Mouse (Mus musculus): ENCODE results near the gene Crebl2. TPM values are rescaled to one million over a fixed set of nuclear protein-coding genes. Genes with fewer than 3 reads are reported as not detected.

Crebl2 gene
- polyA plus RNA-seq, 1 experiment from 2014 or later, result 0.87 TPM

- Histone ChIP-seq H3K36me3 (ENCODE audit: control insufficient read depth, insufficient read depth, low read length) (no peaks in the 10 kb centered on the region), H3K4me1 (replicated peaks; ENCODE audit: control insufficient read depth, insufficient read depth, low read length) (no peaks in the 10 kb centered on the region), H3K4me3 (ENCODE audit: low read depth, low read length) (no peak overlapping the region), H3K27ac (ENCODE audit: low read depth, low read length) (no peak overlapping the region), H3K4me2 (ENCODE audit: low read depth, low read length, severe bottlenecking) (no peak overlapping the region), H3K9me3 (ENCODE audit: control insufficient read depth, low read length) (no peaks in the 10 kb centered on the region), H3K27me3 (ENCODE audit: control insufficient read depth, insufficient read depth, low read length) (no peaks in the 10 kb centered on the region), H3K9ac (ENCODE audit: low read length) (no peak overlapping the region)
- 84% methylated on average over 2 of the region's 2 CpGs for WGBS
- ATAC-seq (replicated peaks; ENCODE audit: low FRiP score) (no peak), DNase-seq (ENCODE audit: low spot score) (no peak)
Measured at GRCm38 (mm10) chr6:134840346-134840745, 10.4 kb downstream of the Crebl2 start.

GRCm38 (mm10) chr6:134845726-134846125, 15.8 kb downstream of the Crebl2 start:
- H3K4me3 ChIP-seq (ENCODE audit: low read depth, low read length), result no peak overlapping the region
- no peak overlapping the region for H3K27ac ChIP-seq (ENCODE audit: low read depth, low read length)
- 81% methylated on average over 4 of the region's 4 CpGs for WGBS
- H3K4me1 ChIP-seq (replicated peaks; ENCODE audit: control insufficient read depth, insufficient read depth, low read length), result no peaks in the 10 kb centered on the region
- no peaks in the 10 kb centered on the region for H3K36me3 ChIP-seq (ENCODE audit: control insufficient read depth, insufficient read depth, low read length)
- H3K4me2 ChIP-seq (ENCODE audit: low read depth, low read length, severe bottlenecking), result no peak overlapping the region
- no peaks in the 10 kb centered on the region for H3K9me3 ChIP-seq (ENCODE audit: control insufficient read depth, low read length)
- H3K27me3 ChIP-seq (ENCODE audit: control insufficient read depth, insufficient read depth, low read length), result no peaks in the 10 kb centered on the region
- no peak for DNase-seq (ENCODE audit: low spot score)
- ATAC-seq (replicated peaks; ENCODE audit: low FRiP score), result no peak
- no peak overlapping the region for H3K9ac ChIP-seq (ENCODE audit: low read length)

GRCm38 (mm10) chr6:134846308-134846707, 16.4 kb downstream of the Crebl2 start:
- Histone ChIP-seq H3K4me3 (ENCODE audit: low read depth, low read length) (no peak overlapping the region), H3K27me3 (ENCODE audit: control insufficient read depth, insufficient read depth, low read length) (no peaks in the 10 kb centered on the region), H3K36me3 (ENCODE audit: control insufficient read depth, insufficient read depth, low read length) (no peaks in the 10 kb centered on the region), H3K9me3 (ENCODE audit: control insufficient read depth, low read length) (no peaks in the 10 kb centered on the region), H3K4me2 (ENCODE audit: low read depth, low read length, severe bottlenecking) (no peak overlapping the region), H3K9ac (ENCODE audit: low read length) (no peak overlapping the region), H3K27ac (ENCODE audit: low read depth, low read length) (no peak overlapping the region), H3K4me1 (replicated peaks; ENCODE audit: control insufficient read depth, insufficient read depth, low read length) (no peaks in the 10 kb centered on the region)
- WGBS, result 74% methylated on average over 6 of the region's 6 CpGs
- no peak for DNase-seq (ENCODE audit: low spot score)
- ATAC-seq (replicated peaks; ENCODE audit: low FRiP score), result no peak

GRCm38 (mm10) chr6:134847550-134847949, 17.6 kb downstream of the Crebl2 start:
- H3K4me3 ChIP-seq (ENCODE audit: low read depth, low read length), result no peak overlapping the region
- ATAC-seq (replicated peaks; ENCODE audit: low FRiP score), result no peak
- DNase-seq (ENCODE audit: low spot score), result no peak
- no peaks in the 10 kb centered on the region for H3K27me3 ChIP-seq (ENCODE audit: control insufficient read depth, insufficient read depth, low read length)
- H3K36me3 ChIP-seq (ENCODE audit: control insufficient read depth, insufficient read depth, low read length), result no peaks in the 10 kb centered on the region
- H3K9ac ChIP-seq (ENCODE audit: low read length), result no peak overlapping the region
- 86% methylated on average over 4 of the region's 4 CpGs for WGBS
- no peaks in the 10 kb centered on the region for H3K9me3 ChIP-seq (ENCODE audit: control insufficient read depth, low read length)
- H3K4me1 ChIP-seq (replicated peaks; ENCODE audit: control insufficient read depth, insufficient read depth, low read length), result no peaks in the 10 kb centered on the region
- H3K4me2 ChIP-seq (ENCODE audit: low read depth, low read length, severe bottlenecking), result no peak overlapping the region
- no peak overlapping the region for H3K27ac ChIP-seq (ENCODE audit: low read depth, low read length)

- ATAC-seq (replicated peaks; ENCODE audit: low FRiP score) (0 out of 2 replicates have a peak, but pooled peaks have one; percentile 55), DNase-seq (ENCODE audit: low spot score) (peak; percentile 64)
- Histone ChIP-seq H3K36me3 (ENCODE audit: control insufficient read depth, insufficient read depth, low read length) (no peaks in the 10 kb centered on the region), H3K4me2 (ENCODE audit: low read depth, low read length, severe bottlenecking) (no peak overlapping the region), H3K9ac (ENCODE audit: low read length) (no peak overlapping the region), H3K9me3 (ENCODE audit: control insufficient read depth, low read length) (no peaks in the 10 kb centered on the region), H3K4me1 (replicated peaks; ENCODE audit: control insufficient read depth, insufficient read depth, low read length) (no peaks in the 10 kb centered on the region), H3K27ac (ENCODE audit: low read depth, low read length) (no peak overlapping the region), H3K4me3 (ENCODE audit: low read depth, low read length) (no peak overlapping the region), H3K27me3 (ENCODE audit: control insufficient read depth, insufficient read depth, low read length) (no peaks in the 10 kb centered on the region)
- WGBS, result 79% methylated on average over 5 of the region's 5 CpGs
Measured at GRCm38 (mm10) chr6:134848197-134848890, 18.4 kb downstream of the Crebl2 start.

DNA sequence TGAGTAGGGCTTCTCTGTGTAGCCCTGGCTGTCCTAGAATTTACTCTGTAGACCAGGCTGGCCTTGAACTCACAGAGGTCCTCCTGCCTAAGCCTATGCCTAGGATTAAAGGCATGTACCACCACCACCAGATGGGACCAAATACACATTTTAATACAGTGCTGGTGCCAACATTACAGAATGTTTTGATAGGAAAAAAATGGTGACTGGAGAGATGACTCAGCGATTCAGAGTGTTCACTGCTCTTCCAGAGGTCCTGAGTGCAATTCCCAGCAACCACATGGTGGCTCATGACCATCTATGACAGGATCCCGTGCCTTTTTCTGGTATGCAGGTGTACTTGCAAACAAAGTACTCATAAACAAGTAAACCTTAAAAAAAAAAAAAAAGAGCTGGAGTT, 19.5 kb downstream of the Crebl2 start:
- Histone ChIP-seq H3K9ac (ENCODE audit: low read length) (no peak overlapping the region), H3K4me2 (ENCODE audit: low read depth, low read length, severe bottlenecking) (no peak overlapping the region), H3K9me3 (ENCODE audit: control insufficient read depth, low read length) (no peaks in the 10 kb centered on the region), H3K36me3 (ENCODE audit: control insufficient read depth, insufficient read depth, low read length) (no peaks in the 10 kb centered on the region), H3K27me3 (ENCODE audit: control insufficient read depth, insufficient read depth, low read length) (no peaks in the 10 kb centered on the region), H3K4me3 (ENCODE audit: low read depth, low read length) (no peak overlapping the region), H3K27ac (ENCODE audit: low read depth, low read length) (no peak overlapping the region), H3K4me1 (replicated peaks; ENCODE audit: control insufficient read depth, insufficient read depth, low read length) (no peaks in the 10 kb centered on the region)
- ATAC-seq (replicated peaks; ENCODE audit: low FRiP score), result no peak
- 84% methylated on average over 2 of the region's 2 CpGs for WGBS
- DNase-seq (ENCODE audit: low spot score), result no peak

GRCm38 (mm10) chr6:134849985-134850384, 20.0 kb downstream of the Crebl2 start:
- WGBS, result 82% methylated on average over 3 of the region's 3 CpGs
- DNase-seq (ENCODE audit: low spot score) (no peak), ATAC-seq (replicated peaks; ENCODE audit: low FRiP score) (no peak)
- Histone ChIP-seq H3K9ac (ENCODE audit: low read length) (no peak overlapping the region), H3K4me3 (ENCODE audit: low read depth, low read length) (no peak overlapping the region), H3K27ac (ENCODE audit: low read depth, low read length) (no peak overlapping the region), H3K4me1 (replicated peaks; ENCODE audit: control insufficient read depth, insufficient read depth, low read length) (no peaks in the 10 kb centered on the region), H3K4me2 (ENCODE audit: low read depth, low read length, severe bottlenecking) (no peak overlapping the region), H3K36me3 (ENCODE audit: control insufficient read depth, insufficient read depth, low read length) (no peaks in the 10 kb centered on the region), H3K27me3 (ENCODE audit: control insufficient read depth, insufficient read depth, low read length) (no peaks in the 10 kb centered on the region), H3K9me3 (ENCODE audit: control insufficient read depth, low read length) (no peaks in the 10 kb centered on the region)

DNA sequence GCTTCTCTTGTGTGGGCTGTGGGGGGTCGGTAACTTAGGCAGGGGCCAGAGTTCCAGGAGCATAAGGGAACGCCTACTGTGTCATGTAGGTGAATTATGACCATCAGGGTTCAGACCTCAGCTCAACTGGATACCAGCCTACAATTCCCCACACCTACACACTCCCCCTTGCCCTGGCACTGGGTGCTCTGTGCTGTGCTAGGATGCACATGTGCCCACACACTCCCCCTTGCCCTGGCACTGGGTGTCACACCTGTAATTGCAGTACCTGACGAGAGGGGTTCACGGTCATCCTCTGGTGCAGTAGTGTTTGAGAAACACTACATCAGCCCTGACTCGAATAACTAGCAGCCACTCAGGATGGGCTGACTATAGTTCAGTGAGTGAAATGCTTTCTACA, 24.8 kb downstream of the Crebl2 start:
- no peak overlapping the region for H3K4me3 ChIP-seq (ENCODE audit: low read depth, low read length)
- H3K4me1 ChIP-seq (replicated peaks; ENCODE audit: control insufficient read depth, insufficient read depth, low read length), result no peaks in the 10 kb centered on the region
- H3K27ac ChIP-seq (ENCODE audit: low read depth, low read length), result no peak overlapping the region
- H3K27me3 ChIP-seq (ENCODE audit: control insufficient read depth, insufficient read depth, low read length), result no peaks in the 10 kb centered on the region
- DNase-seq (ENCODE audit: low spot score), result no peak
- WGBS, result 80% methylated on average over 5 of the region's 5 CpGs
- H3K9me3 ChIP-seq (ENCODE audit: control insufficient read depth, low read length), result no peaks in the 10 kb centered on the region
- no peak overlapping the region for H3K9ac ChIP-seq (ENCODE audit: low read length)
- H3K4me2 ChIP-seq (ENCODE audit: low read depth, low read length, severe bottlenecking), result no peak overlapping the region
- ATAC-seq (replicated peaks; ENCODE audit: low FRiP score), result no peak
- H3K36me3 ChIP-seq (ENCODE audit: control insufficient read depth, insufficient read depth, low read length), result no peaks in the 10 kb centered on the region

- no peak overlapping the region for H3K4me2 ChIP-seq (ENCODE audit: low read depth, low read length, severe bottlenecking)
- no peak overlapping the region for H3K27ac ChIP-seq (ENCODE audit: low read depth, low read length)
- H3K9me3 ChIP-seq (ENCODE audit: control insufficient read depth, low read length), result no peaks in the 10 kb centered on the region
- H3K4me3 ChIP-seq (ENCODE audit: low read depth, low read length), result no peak overlapping the region
- no peak for DNase-seq (ENCODE audit: low spot score)
- H3K27me3 ChIP-seq (ENCODE audit: control insufficient read depth, insufficient read depth, low read length), result no peaks in the 10 kb centered on the region
- whole genome bisulfite sequencing, result 90% methylated on average over 16 of the region's 16 CpGs
- H3K4me1 ChIP-seq (replicated peaks; ENCODE audit: control insufficient read depth, insufficient read depth, low read length), result no peaks in the 10 kb centered on the region
- ATAC-seq (replicated peaks; ENCODE audit: low FRiP score), result no peak
- no peaks in the 10 kb centered on the region for H3K36me3 ChIP-seq (ENCODE audit: control insufficient read depth, insufficient read depth, low read length)
- H3K9ac ChIP-seq (ENCODE audit: low read length), result no peak overlapping the region
Measured at GRCm38 (mm10) chr6:134855926-134856325, 26.0 kb downstream of the Crebl2 start.

Measured in forebrain, embryonic 11.5 days (tissue).